ENCODE assay signal across 13 mouse cellular contexts in the genomic region with DNA sequence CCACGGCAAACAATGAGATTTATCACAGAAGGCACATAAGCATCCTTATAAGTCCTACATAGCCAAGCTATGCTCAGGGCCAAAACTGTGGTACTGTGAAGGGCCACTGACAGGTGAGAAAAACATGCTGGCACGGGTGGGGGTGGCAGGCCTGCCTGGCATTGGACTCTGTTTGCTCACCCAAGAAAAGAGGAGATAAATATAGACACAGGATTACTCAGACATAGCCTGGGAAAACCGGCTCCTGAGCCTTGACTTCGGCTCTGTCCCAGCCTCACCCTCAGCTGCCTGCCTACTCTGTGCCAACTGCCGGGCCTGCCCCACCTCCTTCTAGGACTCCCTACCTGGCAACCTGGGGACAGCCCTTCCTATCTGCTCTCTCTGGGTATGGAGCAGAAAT. TPM values are rescaled to one million over a fixed set of nuclear protein-coding genes. Genes with fewer than 3 reads are reported as not detected.
DNase-seq lines count a peak whose midpoint lies in the region; ATAC-seq and TF ChIP-seq lines count a peak whose summit lies in the region.
"Had no signal": no experiment of that assay in that cellular context is flagged by ENCODE, and none has a peak within 500 bp of the region (broad histone marks: within the 10 kb centered on the region; RNA-seq: fewer than 3 reads in every experiment).

No protein-coding gene starts in this region.

- no peak overlapping the region for H3K4me3 ChIP-seq in heart, embryonic 12.5 days
- no peak overlapping the region for H3K4me3 ChIP-seq in C2C12 (ENCODE audit: insufficient read depth, poor library complexity, severe bottlenecking)
- H3K4me3 ChIP-seq in heart, embryonic 16.5 days (ENCODE audit: low read length): no peak overlapping the region
- no peak overlapping the region for H3K4me3 ChIP-seq in layer of hippocampus, adult 2 months
- H3K4me3 ChIP-seq: forebrain, embryonic 10.5 days; hindbrain, embryonic 10.5 days had no signal

- no peaks in the 10 kb centered on the region for H3K36me3 ChIP-seq in heart, embryonic 12.5 days
- H3K36me3 ChIP-seq in C2C12 (ENCODE audit: control insufficient read depth, insufficient read depth): no peaks in the 10 kb centered on the region
- no peaks in the 10 kb centered on the region for H3K36me3 ChIP-seq in heart, embryonic 16.5 days (ENCODE audit: control insufficient read depth, insufficient read depth)
- H3K36me3 ChIP-seq: forebrain, embryonic 10.5 days; hindbrain, embryonic 10.5 days had no signal

- H3K27ac ChIP-seq in heart, embryonic 12.5 days (ENCODE audit: poor library complexity, severe bottlenecking): no peak overlapping the region
- peak overlapping the region; percentile 64 for H3K27ac ChIP-seq in heart, embryonic 16.5 days (ENCODE audit: low read length)
- H3K27ac ChIP-seq in layer of hippocampus, adult 2 months: no peak overlapping the region
- H3K27ac ChIP-seq: forebrain, embryonic 10.5 days; hindbrain, embryonic 10.5 days had no signal

- WGBS in heart, embryonic 12.5 days: 66% methylated on average over 5 of the region's 5 CpGs
- 41% methylated on average over 5 of the region's 5 CpGs for WGBS in heart, embryonic 16.5 days

- H3ac ChIP-seq in C2C12 (ENCODE audit: control insufficient read depth, insufficient read length, low read depth): no peak overlapping the region

- H3K4me2 ChIP-seq in heart, embryonic 12.5 days: no peak overlapping the region
- H3K4me2 ChIP-seq in heart, embryonic 16.5 days (ENCODE audit: low read depth, low read length): no peak overlapping the region

- no peaks in the 10 kb centered on the region for H3K27me3 ChIP-seq in heart, embryonic 12.5 days (replicated peaks)
- H3K27me3 ChIP-seq in C2C12 (ENCODE audit: control insufficient read depth, insufficient read depth, insufficient read length): no peaks in the 10 kb centered on the region
- no peaks in the 10 kb centered on the region for H3K27me3 ChIP-seq in heart, embryonic 16.5 days (ENCODE audit: control insufficient read depth, insufficient read depth, low read length)

- H3K9ac ChIP-seq in heart, embryonic 12.5 days: no peak overlapping the region
- peak overlapping the region; percentile 18; the same call in 1 of the 2 replicates for H3K9ac ChIP-seq in heart, embryonic 16.5 days (ENCODE audit: low read length)

- H3K79me3 ChIP-seq in C2C12 (ENCODE audit: low read depth): no peaks in the 10 kb centered on the region

- H3K9me3 ChIP-seq in heart, embryonic 12.5 days (replicated peaks): no peaks in the 10 kb centered on the region
- no peaks in the 10 kb centered on the region for H3K9me3 ChIP-seq in heart, embryonic 16.5 days (replicated peaks; ENCODE audit: control insufficient read depth, low read length)
- H3K9me3 ChIP-seq: forebrain, embryonic 10.5 days; hindbrain, embryonic 10.5 days had no signal

- DNase-seq in heart, adult 18-20 months: peak; percentile 64 to 81
- peak; percentile 85 for DNase-seq in cerebellum, adult 9-10 months
- no peak for DNase-seq in thymus, adult 18-20 months
- no peak for DNase-seq in layer of hippocampus, adult 2 months (ENCODE audit: low spot score in 2 of 2)
- DNase-seq in kidney, adult 9 months: no peak
- DNase-seq: kidney, adult 2 months had no signal

- no peaks in the 10 kb centered on the region for H3K79me2 ChIP-seq in C2C12 (ENCODE audit: control insufficient read depth, insufficient read depth)

- no peak for ATAC-seq in heart, embryonic 12.5 days (ENCODE audit: insufficient number of reproducible peaks, low FRiP score)
- ATAC-seq in heart, embryonic 16.5 days (replicated peaks; ENCODE audit: extremely low read depth, insufficient read depth, low FRiP score): peak; percentile 7; the same call in 1 of the 2 replicates

- TF ChIP-seq CTCF in C2C12 (IDR thresholded peaks at IDR 0.05; ENCODE audit: control insufficient read depth, insufficient read depth, insufficient read length): no peak
- TF ChIP-seq CTCF in layer of hippocampus, adult 2 months (conservative IDR thresholded peaks at IDR 0.05): no peak

- H3K4me1 ChIP-seq in heart, embryonic 12.5 days (replicated peaks): peaks cover 49% of the 10 kb centered on the region
- H3K4me1 ChIP-seq in heart, embryonic 16.5 days (ENCODE audit: control insufficient read depth, insufficient read depth, low read length): peaks cover 26% of the 10 kb centered on the region

TF ChIP-seq in C2C12, 6 proteins besides CTCF, POLR2A, EP300 and RAD21:
- TF ChIP-seq CEBPB (IDR thresholded peaks at IDR 0.05; ENCODE audit: low read depth) (no peak), FOSL1 (IDR thresholded peaks at IDR 0.05; ENCODE audit: insufficient read depth, low read length, poor library complexity, severe bottlenecking) (no peak), MYOG (IDR thresholded peaks at IDR 0.05; ENCODE audit: control insufficient read depth, extremely low read depth, insufficient read length) (no peak), USF1 (IDR thresholded peaks at IDR 0.05; ENCODE audit: low read depth) (no peak), MAX (IDR thresholded peaks at IDR 0.05) (no peak), MYOD1 (IDR thresholded peaks at IDR 0.05; ENCODE audit: control insufficient read depth, insufficient read length, low read depth) (peak; percentile 3)
TF ChIP-seq in C2C12: peak in this region for 1.

RNA-seq across cellular contexts. Expression of a gene that starts 16.7 kb away (rescaled TPM):
- not detected for total RNA-seq in heart, adult 18-20 months (2021)
- polyA plus RNA-seq in heart, embryonic 12.5 days (2016; fragmentation: Nextera tagmentation; extraction: Ambion mirVana): 0.38 and 0.55 TPM in 2 replicates
- polyA plus RNA-seq in C2C12 (2012; fragmentation: generic; extraction: Trizol): not detected
- 0.42 and 0.47 TPM in 2 replicates for polyA plus RNA-seq in heart, embryonic 16.5 days (2015; fragmentation: Nextera tagmentation; extraction: Ambion mirVana)
- total RNA-seq in layer of hippocampus, adult 2 months (2021): not detected
- total RNA-seq: CH12.LX; left cerebral cortex, postnatal 25 days had no signal
- polyA plus RNA-seq: forebrain, embryonic 10.5 days; kidney, adult 2 months had no signal

Comparison
In these comparisons a context has a peak if more than half of its experiments do, and no peak if none do; other contexts are left out.
1. DNase-seq: peak in heart, adult 18-20 months (2 of 2) and cerebellum, adult 9-10 months (single experiment); none in thymus, adult 18-20 months (0 of 2), layer of hippocampus, adult 2 months (0 of 2) and kidney, adult 9 months (single experiment).